Mouse (Mus musculus) megakaryocyte, embryonic 14.5 days (primary cell): ENCODE results near the gene Sult2b1.

Experiments used
- FLI1 ChIP-seq: IDR thresholded peaks from 2 replicates; pipeline ENCODE4 v1.6.1; 2012; ENCODE audit warnings: low read length, inconsistent platforms, mixed read lengths
- GATA1 ChIP-seq: IDR thresholded peaks from 3 replicates; pipeline ENCODE4 v1.6.1; 2012; ENCODE audit warnings: mixed read lengths, low read length, inconsistent platforms, borderline replicate concordance

DNA sequence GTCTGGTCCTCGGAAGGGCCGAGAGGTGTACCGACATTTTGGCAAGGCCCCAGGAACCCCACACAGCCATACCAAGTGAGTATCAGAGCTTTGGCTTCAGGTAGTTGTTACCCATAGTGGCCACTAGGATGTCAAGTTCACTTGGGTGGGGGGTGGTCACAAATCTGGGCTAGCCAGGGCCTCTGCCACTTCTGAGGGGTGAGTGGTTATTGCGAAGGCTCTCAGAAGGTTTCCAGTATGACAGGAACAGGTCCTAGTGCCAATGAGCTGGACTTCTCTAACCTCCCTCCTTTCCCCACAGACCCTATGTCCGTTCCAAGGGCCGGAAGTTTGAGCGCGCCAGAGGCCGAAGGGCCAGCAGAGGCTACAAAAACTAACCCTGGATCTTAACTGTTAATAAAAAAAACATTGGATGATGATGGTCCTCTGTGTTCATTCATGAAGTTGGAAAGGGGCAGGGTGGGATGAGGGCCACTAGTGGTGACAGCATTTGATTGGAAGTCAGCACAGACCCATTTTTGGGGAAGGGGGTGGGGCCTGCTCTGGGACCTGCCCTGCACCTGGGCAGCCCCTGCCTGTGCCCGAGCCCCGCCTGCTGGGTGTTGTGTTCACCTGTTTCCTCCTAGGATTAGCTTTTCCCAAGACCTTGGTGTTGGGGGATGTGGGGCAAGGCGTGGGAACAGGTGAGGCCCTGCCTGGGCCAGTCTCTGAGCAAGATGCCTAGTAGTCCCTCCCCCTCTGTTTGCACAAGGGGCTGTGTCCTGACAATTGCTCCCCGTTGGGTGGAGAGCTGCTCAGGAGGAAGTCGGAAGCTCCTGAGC is 63.8 kb downstream of the Sult2b1 start, which contains the start of gene Fam83e:
- TF ChIP-seq FLI1 = no peak
- TF ChIP-seq GATA1 = no peak
